ENCODE assay signal across 21 mouse cellular contexts in the genomic region with DNA sequence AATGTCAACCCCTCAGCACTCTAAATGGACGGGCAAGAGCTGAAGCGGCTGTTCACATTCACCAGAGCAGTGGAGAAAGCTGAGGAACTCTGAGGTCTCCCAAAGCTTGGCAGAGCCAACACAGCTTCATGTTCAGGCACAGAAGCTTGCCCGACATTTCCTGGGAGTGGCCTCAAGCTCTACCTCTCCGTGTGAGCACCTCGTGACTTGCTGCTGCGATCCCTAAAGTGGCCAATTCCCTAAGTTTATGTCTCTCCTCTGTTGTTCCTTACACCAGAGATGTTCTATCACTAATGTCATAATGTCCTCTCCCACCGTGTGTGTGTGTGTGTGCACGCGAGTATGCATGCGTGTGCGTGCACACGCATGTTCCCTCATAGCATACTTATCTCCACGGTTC. TPM values are rescaled to one million over a fixed set of nuclear protein-coding genes. Genes with fewer than 3 reads are reported as not detected.
DNase-seq lines count a peak whose midpoint lies in the region; ATAC-seq and TF ChIP-seq lines count a peak whose summit lies in the region.
"Had no signal": no experiment of that assay in that cellular context is flagged by ENCODE, and none has a peak within 500 bp of the region (broad histone marks: within the 10 kb centered on the region; RNA-seq: fewer than 3 reads in every experiment).

No protein-coding gene starts in this region.

- no peaks in the 10 kb centered on the region for H3K9me3 ChIP-seq in liver, embryonic 14.5 days (ENCODE audit: control insufficient read depth, low read length)
- H3K9me3 ChIP-seq: embryonic facial prominence, embryonic 10.5 days; forebrain, embryonic 13.5 days; hindbrain, embryonic 12.5 days; midbrain, embryonic 13.5 days had no signal

- H3K27ac ChIP-seq in liver, embryonic 14.5 days: peak overlapping the region; percentile 12
- H3K27ac ChIP-seq: embryonic facial prominence, embryonic 10.5 days; forebrain, embryonic 13.5 days; hindbrain, embryonic 12.5 days; layer of hippocampus, adult 2 months; macrophage; midbrain, embryonic 13.5 days; stomach, postnatal 0 days had no signal

- no peak for TF ChIP-seq EP300 in liver, embryonic 14.5 days (IDR thresholded peaks at IDR 0.05; ENCODE audit: low read depth)

- peak overlapping the region; percentile 9; the same call in 1 of the 2 replicates for H3K9ac ChIP-seq in liver, embryonic 14.5 days (replicated peaks)
- H3K9ac ChIP-seq: hindbrain, embryonic 12.5 days; midbrain, embryonic 13.5 days had no signal

- DNase-seq in thymus, postnatal 14 days: peak; percentile 44
- DNase-seq in thymus, postnatal 25 days: no peak
- DNase-seq in liver, embryonic 14.5 days (ENCODE audit: low read depth in 3 of 3, low spot score in 3 of 3): no peak
- DNase-seq in embryo, embryonic 9.5 days (ENCODE audit: extremely low spot score): no peak
- DNase-seq in spleen, postnatal 36 days (ENCODE audit: low spot score in 2 of 2): no peak
- DNase-seq in B cell, adult 2 months: no peak
- DNase-seq: cerebellum, adult 8-10 months; heart, postnatal 10 days; kidney, adult 2 months; kidney, postnatal 14 days had no signal

- no peaks in the 10 kb centered on the region for H3K27me3 ChIP-seq in liver, embryonic 14.5 days (ENCODE audit: control insufficient read depth, insufficient read depth, low read length)
- H3K27me3 ChIP-seq: forebrain, embryonic 13.5 days; hindbrain, embryonic 12.5 days; midbrain, embryonic 13.5 days had no signal

- peak overlapping the region in 1 of 2 experiments; percentile 6; a peak in 1 of 4 replicates for H3K4me3 ChIP-seq in liver, embryonic 14.5 days (ENCODE audit: insufficient read depth in 1 of 2, low read depth in 2 of 2, low read length in 2 of 2)
- H3K4me3 ChIP-seq: embryonic facial prominence, embryonic 10.5 days; forebrain, embryonic 13.5 days; hindbrain, embryonic 12.5 days; layer of hippocampus, adult 2 months; midbrain, embryonic 13.5 days had no signal

- 45% methylated on average over 13 of the region's 13 CpGs for WGBS in liver, embryonic 14.5 days (ENCODE audit: insufficient replicate concordance)

- H3K4me1 ChIP-seq in liver, embryonic 14.5 days (replicated peaks; ENCODE audit: control insufficient read depth in 2 of 2, insufficient read depth in 2 of 2, low read length in 1 of 2): peaks cover 64 to 72% of the 10 kb centered on the region in 2 experiments

- ATAC-seq in erythroid progenitor cell, adult 5-6 weeks (replicated peaks; ENCODE audit: low FRiP score, poor library complexity, severe bottlenecking): peak; percentile 50; the same call in 1 of the 2 replicates
- ATAC-seq in liver, embryonic 14.5 days (ENCODE audit: insufficient read depth): no peak
- ATAC-seq: forebrain, embryonic 13.5 days; inflammation-experienced regulatory T-cells, adult 6 months had no signal

- peak overlapping the region; percentile 52 for H3K4me2 ChIP-seq in liver, embryonic 14.5 days (ENCODE audit: low read depth)
- H3K4me2 ChIP-seq: forebrain, embryonic 13.5 days; hindbrain, embryonic 12.5 days; midbrain, embryonic 13.5 days had no signal

- H3K36me3 ChIP-seq in liver, embryonic 14.5 days (replicated peaks; ENCODE audit: control insufficient read depth, insufficient read depth, low read depth): no peaks in the 10 kb centered on the region
- H3K36me3 ChIP-seq: embryonic facial prominence, embryonic 10.5 days; hindbrain, embryonic 12.5 days; midbrain, embryonic 13.5 days had no signal

- no peak for TF ChIP-seq CTCF in liver, embryonic 14.5 days (IDR thresholded peaks at IDR 0.05; ENCODE audit: low read depth)

RNA-seq across cellular contexts. Expression of gene Pip4k2a, which starts 42.3 kb away (rescaled TPM):
- total RNA-seq in erythroid progenitor cell, adult 5-6 weeks (2015; ENCODE audit: low replicate concordance): 101 and 117 TPM in 2 replicates
- 61.7 and 82.0 TPM in 2 replicates for total RNA-seq in erythroid progenitor cell, adult 5-6 weeks (2017; ENCODE audit: low replicate concordance)
- 10.7 and 16.6 TPM in 2 replicates for polyA plus RNA-seq in liver, embryonic 14.5 days (2012; rRNA removed)
- 15.2 and 17.4 TPM in 2 replicates for polyA plus RNA-seq in liver, embryonic 14.5 days (2014; fragmentation: Nextera tagmentation; extraction: Ambion mirVana)

RNA-seq across cellular contexts. Expression of gene 4930426L09Rik, which starts 42.5 kb away (rescaled TPM):
- total RNA-seq in erythroid progenitor cell, adult 5-6 weeks (2015; ENCODE audit: low replicate concordance): 0.72 TPM in 1 of 2 replicates, not detected in the other
- total RNA-seq in erythroid progenitor cell, adult 5-6 weeks (2017; ENCODE audit: low replicate concordance): 1.5 and 1.6 TPM in 2 replicates
- polyA plus RNA-seq in liver, embryonic 14.5 days (2012; rRNA removed): 0.22 and 0.28 TPM in 2 replicates
- 0.22 and 0.28 TPM in 2 replicates for polyA plus RNA-seq in liver, embryonic 14.5 days (2014; fragmentation: Nextera tagmentation; extraction: Ambion mirVana)
- total RNA-seq: gastrocnemius, adult 8-10 months had no signal
- polyA plus RNA-seq: lung, embryonic 16.5 days had no signal
